Mouse (Mus musculus) megakaryocyte progenitor cell, adult 5-6 weeks (primary cell): ENCODE measurements at regions not wholly inside any gene's neighbourhood (a gene's known extent, or its start where the extent isn't known, plus 50 kb on each side); places are given as distances from the start of the nearest gene placed in this dataset.
A peak's percentile ranks its signal among the peaks of the same experiment; 100 is the strongest.

Experiments
- ATAC-seq: replicated peaks from 2 replicates; pipeline ENCODE4 v1.8.0; 2016; ENCODE audit warnings: mild to moderate bottlenecking, moderate TSS enrichment, inconsistent platforms; ENCODE audit not compliant: poor library complexity

- ATAC-seq: no peak
Observed at GRCm38 (mm10) chr8:34574009-34574408, 462.5 kb upstream of the Gm10131 start.

- no peak for ATAC-seq
Observed at GRCm38 (mm10) chr8:34573007-34573881, 461.7 kb upstream of the Gm10131 start.

- ATAC-seq: no peak
Observed at GRCm38 (mm10) chr8:34571736-34572135, 460.2 kb upstream of the Gm10131 start.

DNA sequence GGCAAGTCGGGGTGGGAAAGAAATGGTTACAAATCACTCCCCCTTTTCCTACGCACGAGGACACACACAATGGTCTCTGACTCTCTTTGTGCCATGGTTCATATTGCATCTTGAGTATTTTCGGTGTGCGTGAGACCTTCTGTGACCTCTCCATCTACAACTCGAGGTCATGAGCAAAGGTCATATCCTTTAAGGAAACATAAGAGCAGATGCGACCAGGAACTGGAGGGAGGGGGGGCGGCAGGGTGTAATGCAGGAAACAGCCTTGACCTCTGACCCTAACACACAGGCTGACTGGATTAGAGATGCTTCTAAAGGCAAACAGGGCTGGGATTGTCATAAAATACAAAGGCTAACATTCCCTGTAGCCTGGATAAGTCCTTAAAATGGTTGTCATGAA lies 450.7 kb upstream of the Gm10131 start:
- ATAC-seq: no peak

GRCm38 (mm10) chr8:34549786-34550185 lies 438.2 kb upstream of the Gm10131 start:
- no peak for ATAC-seq

- ATAC-seq: peak; percentile 44; the same call in 1 of the 2 replicates
Observed at GRCm38 (mm10) chr8:34546815-34547214, 435.3 kb upstream of the Gm10131 start.

DNA sequence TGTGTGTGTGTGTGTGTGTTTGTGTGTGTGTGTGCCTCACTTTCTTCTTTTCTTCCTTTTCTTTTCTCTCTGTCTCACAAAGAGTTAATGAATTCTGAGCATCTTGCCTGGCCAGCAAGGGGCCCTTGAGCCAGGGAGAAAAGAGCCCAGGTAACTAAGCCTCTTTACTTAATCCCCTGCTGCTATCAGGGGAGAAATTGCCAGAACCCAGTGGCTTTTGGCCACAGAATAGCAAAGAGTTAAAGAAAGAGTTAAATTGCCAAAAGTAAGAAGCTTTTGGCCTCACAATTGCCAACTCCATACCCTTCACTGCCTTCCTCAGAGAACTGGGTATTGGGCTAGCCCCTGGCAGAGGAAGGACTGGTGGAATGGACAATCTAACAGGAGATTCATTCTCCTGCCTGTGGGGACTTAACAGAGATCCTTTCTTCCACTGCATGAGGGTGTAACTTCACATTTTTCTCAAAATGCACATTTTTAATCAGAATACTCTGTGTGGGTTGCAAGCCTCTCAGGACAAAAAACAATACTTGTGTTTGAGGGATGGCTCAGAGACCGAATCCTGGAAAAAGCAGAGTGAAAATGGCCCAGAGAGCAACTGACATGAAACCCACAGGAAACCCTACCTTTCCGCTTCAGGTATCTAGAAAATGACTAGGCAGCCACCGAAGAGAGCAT lies 431.0 kb upstream of the Gm10131 start:
- no peak for ATAC-seq

DNA sequence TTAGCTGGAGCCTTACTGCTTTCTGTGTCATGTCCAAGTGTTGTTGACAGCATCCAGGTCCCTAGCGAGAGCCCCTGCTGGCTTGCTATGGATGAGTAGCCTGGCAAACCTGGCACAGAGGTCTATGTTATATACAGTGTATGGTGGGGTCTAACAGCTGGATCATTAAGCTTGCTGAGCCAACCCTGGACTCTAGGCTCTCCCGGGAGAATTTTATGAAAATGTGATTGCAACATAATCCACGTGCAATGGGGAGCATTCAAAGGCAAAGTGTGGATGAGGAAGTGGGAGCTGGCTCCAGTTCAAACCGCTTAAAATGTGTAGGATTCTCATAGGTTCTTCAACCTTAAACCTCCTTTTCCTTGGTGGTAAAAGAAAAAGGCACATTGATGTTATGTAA lies 427.7 kb upstream of the Gm10131 start:
- peak; percentile 70 for ATAC-seq

- no peak for ATAC-seq
Observed at GRCm38 (mm10) chr8:34535434-34535833, 423.9 kb upstream of the Gm10131 start.

- no peak for ATAC-seq
Observed at GRCm38 (mm10) chr8:34533421-34533820, 421.9 kb upstream of the Gm10131 start.

DNA sequence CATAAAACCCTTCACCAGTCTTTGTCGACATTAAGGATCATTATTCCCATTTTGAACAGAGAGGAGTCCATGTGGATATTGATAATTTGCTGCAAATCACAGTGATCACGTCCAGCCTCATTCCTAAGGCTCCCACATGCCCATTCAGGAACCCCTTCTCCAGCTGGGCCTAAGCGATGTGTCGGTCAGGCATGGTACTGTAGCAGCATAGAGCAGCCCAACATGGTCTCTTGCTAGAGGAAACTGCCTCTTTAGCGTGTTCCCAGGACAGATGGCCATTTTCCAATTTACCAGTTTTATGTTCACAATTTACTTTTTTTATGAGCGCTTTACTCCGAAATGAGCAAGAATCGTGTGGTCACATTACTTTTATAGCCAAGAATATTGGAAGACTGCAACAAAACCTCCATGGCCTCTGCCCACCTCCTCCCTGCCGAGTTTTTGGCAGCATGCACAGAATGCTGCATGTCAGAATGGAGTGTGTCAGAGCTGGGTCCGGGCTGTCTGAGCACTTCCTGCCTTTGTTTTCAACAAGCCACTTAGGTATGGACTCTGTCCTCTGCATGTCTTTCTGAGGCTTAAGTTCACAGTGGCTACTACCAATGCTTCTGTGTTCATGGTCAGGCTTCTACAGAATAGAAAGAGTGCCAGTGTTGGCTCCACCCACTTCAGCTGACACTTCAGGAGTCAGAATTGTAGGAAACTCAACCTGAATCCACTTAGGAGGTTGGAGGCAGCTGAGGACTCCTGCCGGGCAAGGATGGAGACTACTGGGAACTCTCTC lies 419.6 kb upstream of the Gm10131 start:
- ATAC-seq: no peak

GRCm38 (mm10) chr8:34530046-34530445 lies 418.5 kb upstream of the Gm10131 start:
- ATAC-seq: no peak

- ATAC-seq: no peak
Observed at GRCm38 (mm10) chr8:34529452-34529851, 417.9 kb upstream of the Gm10131 start.

- ATAC-seq: 0 out of 2 replicates have a peak, but pooled peaks have one; percentile 17
Observed at GRCm38 (mm10) chr8:34528213-34528612, 416.7 kb upstream of the Gm10131 start.

DNA sequence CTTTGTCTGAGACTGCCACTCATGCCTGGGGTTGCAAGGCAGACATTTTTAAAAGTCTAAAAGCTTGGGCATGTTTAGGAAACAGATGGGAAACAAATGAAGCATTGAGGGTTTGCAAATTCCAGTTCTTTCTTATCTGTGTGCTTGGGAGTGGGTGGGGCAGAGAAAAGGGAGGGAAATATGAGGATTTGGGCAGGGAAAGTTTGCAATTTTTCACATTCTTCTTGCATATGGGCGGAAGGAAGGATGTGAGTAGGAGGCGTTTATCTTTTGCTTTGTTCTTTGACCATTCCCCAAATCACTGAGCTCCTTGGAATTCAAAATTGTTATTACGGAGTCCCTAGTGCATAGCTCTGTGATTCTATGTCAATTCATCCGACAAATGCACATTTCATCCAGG lies 413.7 kb upstream of the Gm10131 start:
- ATAC-seq: no peak

DNA sequence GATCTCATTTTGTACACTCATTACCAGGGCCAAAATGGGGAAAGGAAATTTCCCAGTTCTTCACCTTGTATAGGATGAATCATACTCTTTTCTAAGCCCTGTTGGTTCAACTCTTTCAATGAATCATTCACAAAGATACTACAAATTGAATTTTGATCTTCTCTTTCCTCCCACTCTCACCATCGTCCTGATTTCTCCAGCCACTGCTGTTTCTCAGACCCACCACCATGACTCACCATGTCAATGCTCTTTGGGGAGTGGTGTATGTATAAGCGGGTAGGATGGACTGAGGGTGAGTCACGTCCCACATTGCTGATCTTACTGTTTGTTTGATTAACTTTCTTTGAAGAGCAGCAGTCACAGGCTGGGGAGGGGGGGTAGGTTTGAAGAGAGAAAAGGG lies 412.3 kb upstream of the Gm10131 start:
- no peak for ATAC-seq

- ATAC-seq: peak; percentile 72
Observed at GRCm38 (mm10) chr8:34521316-34521715, 409.8 kb upstream of the Gm10131 start.

GRCm38 (mm10) chr8:34520664-34521063 lies 409.1 kb upstream of the Gm10131 start:
- no peak for ATAC-seq

GRCm38 (mm10) chr8:34513459-34514090 lies 402.0 kb upstream of the Gm10131 start:
- no peak for ATAC-seq

GRCm38 (mm10) chr8:34505829-34506555 lies 394.5 kb upstream of the Gm10131 start:
- ATAC-seq: no peak
